Mouse (Mus musculus) lung, postnatal 36 days (tissue): ENCODE results near the gene Foxs1.
A peak's percentile ranks its signal among the peaks of the same experiment; 100 is the strongest.

Source experiments
- DNase-seq: peaks from one replicate; pipeline ENCODE4 v3.0.0; 2022; ENCODE audit warnings: mixed read lengths

The Foxs1 gene

GRCm38 (mm10) chr2:152933048-152933447 is at the start of gene Foxs1:
Gene Foxs1 (minus strand): TSS chr2:152933208.
- peak; percentile 41 for DNase-seq

GRCm38 (mm10) chr2:152976991-152977390 is 44.0 kb upstream of the Foxs1 start:
- no peak for DNase-seq

GRCm38 (mm10) chr2:152965555-152965954 is 32.5 kb upstream of the Foxs1 start:
- DNase-seq: no peak

GRCm38 (mm10) chr2:152962091-152962793 is 29.2 kb upstream of the Foxs1 start, which contains the start of gene Ttll9:
Gene Ttll9 (plus strand): TSS chr2:152962485.
- DNase-seq: peak; percentile 84

GRCm38 (mm10) chr2:152958116-152958515 is 25.1 kb upstream of the Foxs1 start:
- no peak for DNase-seq

GRCm38 (mm10) chr2:152951850-152952720 is 19.1 kb upstream of the Foxs1 start:
- DNase-seq: no peak

GRCm38 (mm10) chr2:152951065-152951849 is 18.2 kb upstream of the Foxs1 start, which contains the start of gene Dusp15:
Gene Dusp15 (minus strand): TSS chr2:152951698.
- DNase-seq: no peak

- no peak for DNase-seq
Observed at GRCm38 (mm10) chr2:152950358-152951064, 17.5 kb upstream of the Foxs1 start.

- DNase-seq: no peak
Observed at GRCm38 (mm10) chr2:152948438-152949020, 15.5 kb upstream of the Foxs1 start.

- peak; percentile 42 for DNase-seq
Observed at GRCm38 (mm10) chr2:152947098-152947497, 14.1 kb upstream of the Foxs1 start.

- no peak for DNase-seq
Observed at GRCm38 (mm10) chr2:152944013-152944412, 11.0 kb upstream of the Foxs1 start.

- no peak for DNase-seq
Observed at GRCm38 (mm10) chr2:152943568-152943967, 10.6 kb upstream of the Foxs1 start.

- no peak for DNase-seq
Observed at GRCm38 (mm10) chr2:152942898-152943515, 10.0 kb upstream of the Foxs1 start.

- DNase-seq: no peak
Observed at GRCm38 (mm10) chr2:152941776-152942175, 8.8 kb upstream of the Foxs1 start.

- DNase-seq: no peak
Observed at GRCm38 (mm10) chr2:152941106-152941505, 8.1 kb upstream of the Foxs1 start.

- peak; percentile 65 for DNase-seq
Observed at GRCm38 (mm10) chr2:152939846-152940245, 6.8 kb upstream of the Foxs1 start.

GRCm38 (mm10) chr2:152933614-152934013 is 606 bp upstream of the Foxs1 start:
- peak; percentile 48 for DNase-seq

- no peak for DNase-seq
Observed at GRCm38 (mm10) chr2:152931456-152932160, 1.4 kb downstream of the Foxs1 start.

GRCm38 (mm10) chr2:152930276-152930675 is 2.7 kb downstream of the Foxs1 start:
- DNase-seq: no peak

- no peak for DNase-seq
Observed at GRCm38 (mm10) chr2:152928988-152929370, 4.0 kb downstream of the Foxs1 start.
